Mouse (Mus musculus) G1E (cell line): ENCODE results near the gene Cers6.

Experiments used
- CTCF ChIP-seq: IDR thresholded peaks from 2 replicates; pipeline ENCODE4 v1.5.1; 2012; ENCODE audit warnings: low read depth, low read length, inconsistent platforms, mixed read lengths
- GATA1 ChIP-seq: IDR thresholded peaks from 2 replicates; pipeline ENCODE4 v1.6.1; 2012; ENCODE audit warnings: borderline replicate concordance, low read length, inconsistent platforms, mixed read lengths
- TAL1 ChIP-seq: conservative IDR thresholded peaks from 2 replicates; pipeline ENCODE4 v1.6.1; 2012; ENCODE audit warnings: low read depth, low read length, inconsistent platforms, mixed read lengths

- TF ChIP-seq GATA1 = no peak
- no peak for TF ChIP-seq TAL1
- TF ChIP-seq CTCF = no peak
Measured at GRCm38 (mm10) chr2:69019821-69020489, 158.7 kb downstream of the Cers6 start.
